Mouse (Mus musculus) liver, adult 2 months (tissue): ENCODE results near the gene Rtp4. TPM values are rescaled to one million over a fixed set of nuclear protein-coding genes. Genes with fewer than 3 reads are reported as not detected.

Source experiments
- DNase-seq: peaks from one replicate; pipeline ENCODE4 v3.0.0-alpha.2; 2011; ENCODE audit warnings: low read depth, low spot score; ENCODE audit errors: extremely low read depth
- H3K27ac ChIP-seq: fragments of 200-500 bp; replicated peaks from 2 replicates; pipeline ENCODE4 v1.5.1; 2012; ENCODE audit warnings: low read depth, mild to moderate bottlenecking, control low read depth, inconsistent platforms, low read length; ENCODE audit not compliant: insufficient read depth
- H3K27me3 ChIP-seq: fragments of 200-500 bp; 2 replicates; pipeline ENCODE4 v1.6.1; 2012; ENCODE audit warnings: mild to moderate bottlenecking, moderate library complexity, low read length, inconsistent platforms; ENCODE audit not compliant: control insufficient read depth, insufficient read depth
- H3K36me3 ChIP-seq: fragments of 200-500 bp; 2 replicates; pipeline ENCODE4 v1.6.1; 2012; ENCODE audit warnings: low read length, inconsistent platforms; ENCODE audit not compliant: control insufficient read depth, insufficient read depth
- H3K4me1 ChIP-seq: fragments of 200-500 bp; 2 replicates; pipeline ENCODE4 v1.6.1; 2011; ENCODE audit warnings: low read length; ENCODE audit not compliant: control insufficient read depth, insufficient read depth
- H3K4me3 ChIP-seq: fragments of 200-500 bp; 2 replicates; pipeline ENCODE4 v1.5.1; 2011; ENCODE audit warnings: low read depth, mild to moderate bottlenecking, control low read depth, low read length, moderate library complexity; ENCODE audit not compliant: insufficient read depth
- H3K79me2 ChIP-seq: fragments of 200-500 bp; 2 replicates; pipeline ENCODE4 v1.6.1; 2012; ENCODE audit warnings: inconsistent platforms, mild to moderate bottlenecking, low read length, moderate library complexity; ENCODE audit not compliant: control insufficient read depth, insufficient read depth
- H3K9ac ChIP-seq: fragments of 200-500 bp; 2 replicates; pipeline ENCODE4 v1.6.1; 2012; ENCODE audit warnings: low read depth, mild to moderate bottlenecking, control low read depth, inconsistent platforms, low read length
- CTCF ChIP-seq: fragments of 200-500 bp; IDR thresholded peaks from 2 replicates; pipeline ENCODE4 v1.5.1; 2011; ENCODE audit warnings: low read depth, low read length, control low read depth
- POLR2A ChIP-seq: fragments of 200-500 bp; IDR thresholded peaks from 2 replicates; pipeline ENCODE4 v1.6.1; 2011; ENCODE audit warnings: low read length, control low read depth; ENCODE audit not compliant: insufficient read depth; ENCODE audit errors: extremely low read depth
- WGBS: fragments of 180-500 bp; shearing (Covaris S2); methylation state at CpG from one replicate; pipeline ENCODE4 v1.1.7; 2018; 5-methylcytosine and 5-hydroxymethylcytosine counted together
- polyA plus RNA-seq: library from polyadenylated mRNA; depleted of rRNA; stranded (reverse); fragments of >200 nt; gene quantifications from 2 replicates; pipeline ENCODE4 v1.2.3, GENCODE M21; 2012
- total RNA-seq: library from RNA; depleted of rRNA; stranded (reverse); fragments of >200 nt; gene quantifications from 2 replicates; pipeline ENCODE4 v1.2.3, GENCODE M21; 2014

Rtp4 gene
- total and polyA plus RNA-seq, 2 experiments, result 16.9 to 25.2 TPM

GRCm38 (mm10) chr16:23557195-23557594, 37.1 kb downstream of the Rtp4 start:
- TF ChIP-seq CTCF (no peak), POLR2A (no peak)
- Histone ChIP-seq H3K9ac (no peak overlapping the region), H3K36me3 (peaks cover 12% of the 10 kb centered on the region; the same call in 1 of the 2 replicates), H3K4me1 (no peaks in the 10 kb centered on the region), H3K79me2 (no peaks in the 10 kb centered on the region), H3K4me3 (no peak overlapping the region), H3K27me3 (no peaks in the 10 kb centered on the region), H3K27ac (no peak overlapping the region)
- peak; percentile 43 for DNase-seq
- 84% methylated on average over 5 of the region's 5 CpGs for WGBS

DNA sequence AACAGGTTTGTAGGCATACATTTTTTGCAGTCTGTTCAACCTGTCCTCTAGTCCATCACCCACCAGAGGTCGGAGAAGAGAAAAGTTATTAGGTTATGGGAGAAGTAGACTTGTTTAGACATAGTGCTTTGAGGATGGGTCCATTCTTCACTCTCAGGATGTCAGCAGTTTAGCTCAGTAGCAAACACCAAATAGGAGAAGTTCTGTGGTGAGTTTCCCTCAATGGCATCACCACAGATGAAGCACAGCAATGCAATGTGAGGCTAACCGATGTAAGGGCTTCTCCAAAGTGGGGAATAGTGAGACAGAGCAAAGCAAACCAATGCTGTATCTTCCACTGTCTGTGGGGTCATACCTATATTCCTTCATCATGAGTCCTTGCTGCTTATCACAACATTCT, 37.6 kb downstream of the Rtp4 start:
- Histone ChIP-seq H3K4me3 (no peak overlapping the region), H3K36me3 (peaks cover 12% of the 10 kb centered on the region; the same call in 1 of the 2 replicates), H3K27ac (no peak overlapping the region), H3K9ac (no peak overlapping the region), H3K27me3 (no peaks in the 10 kb centered on the region), H3K4me1 (no peaks in the 10 kb centered on the region; the same call in 1 of the 2 replicates), H3K79me2 (no peaks in the 10 kb centered on the region)
- DNase-seq, result no peak
- WGBS, result 87% methylated on average over 2 of the region's 2 CpGs
- TF ChIP-seq CTCF (no peak), POLR2A (no peak)

- H3K36me3 ChIP-seq, result peaks cover 6% of the 10 kb centered on the region; the same call in 1 of the 2 replicates
- H3K27me3 ChIP-seq, result no peaks in the 10 kb centered on the region
- H3K27ac ChIP-seq, result no peak overlapping the region
- H3K4me3 ChIP-seq, result no peak overlapping the region
- DNase-seq, result peak; percentile 25
- 82% methylated on average over 4 of the region's 4 CpGs for WGBS
- H3K9ac ChIP-seq, result no peak overlapping the region
- TF ChIP-seq CTCF (no peak), POLR2A (no peak)
- no peaks in the 10 kb centered on the region for H3K4me1 ChIP-seq
- H3K79me2 ChIP-seq, result no peaks in the 10 kb centered on the region
These were observed 48.4 kb downstream of the Rtp4 start for GRCm38 (mm10) chr16:23568369-23568958.

DNA sequence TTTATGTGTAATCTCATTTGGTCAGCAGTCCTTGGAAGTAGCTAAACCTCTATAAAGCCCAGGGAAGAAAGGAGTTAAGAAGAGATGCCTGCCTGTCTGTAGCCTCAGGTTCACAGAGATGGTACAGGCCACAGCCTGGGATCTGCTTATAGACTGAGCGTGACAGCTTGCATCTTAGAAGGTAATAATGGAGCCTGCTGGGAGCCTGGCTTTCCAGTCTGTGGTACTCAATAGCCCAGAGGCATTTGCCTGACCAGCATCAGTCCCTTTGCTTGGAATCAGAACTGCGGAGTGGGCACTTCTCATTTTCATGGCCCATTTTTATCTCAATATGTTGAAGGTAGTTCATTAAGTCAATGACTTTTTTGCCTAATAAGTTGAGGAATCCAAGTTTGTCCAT, 54.5 kb downstream of the Rtp4 start:
- Histone ChIP-seq H3K9ac (no peak overlapping the region), H3K27ac (no peak overlapping the region), H3K4me1 (no peaks in the 10 kb centered on the region), H3K36me3 (no peaks in the 10 kb centered on the region), H3K79me2 (no peaks in the 10 kb centered on the region), H3K4me3 (no peak overlapping the region), H3K27me3 (no peaks in the 10 kb centered on the region)
- no peak for DNase-seq
- no peak for TF ChIP-seq CTCF
- no peak for TF ChIP-seq POLR2A
- 99% methylated on average over 2 of the region's 2 CpGs for WGBS

- H3K4me3 ChIP-seq, result no peak overlapping the region
- H3K79me2 ChIP-seq, result no peaks in the 10 kb centered on the region
- TF ChIP-seq CTCF, result no peak
- H3K36me3 ChIP-seq, result no peaks in the 10 kb centered on the region
- no peaks in the 10 kb centered on the region; the same call in 1 of the 2 replicates for H3K4me1 ChIP-seq
- 81% methylated on average over 5 of the region's 5 CpGs for WGBS
- peak; percentile 34 for DNase-seq
- no peak overlapping the region for H3K9ac ChIP-seq
- H3K27ac ChIP-seq, result no peak overlapping the region
- H3K27me3 ChIP-seq, result no peaks in the 10 kb centered on the region
These were observed 71.3 kb downstream of the Rtp4 start for GRCm38 (mm10) chr16:23591119-23592105.

DNA sequence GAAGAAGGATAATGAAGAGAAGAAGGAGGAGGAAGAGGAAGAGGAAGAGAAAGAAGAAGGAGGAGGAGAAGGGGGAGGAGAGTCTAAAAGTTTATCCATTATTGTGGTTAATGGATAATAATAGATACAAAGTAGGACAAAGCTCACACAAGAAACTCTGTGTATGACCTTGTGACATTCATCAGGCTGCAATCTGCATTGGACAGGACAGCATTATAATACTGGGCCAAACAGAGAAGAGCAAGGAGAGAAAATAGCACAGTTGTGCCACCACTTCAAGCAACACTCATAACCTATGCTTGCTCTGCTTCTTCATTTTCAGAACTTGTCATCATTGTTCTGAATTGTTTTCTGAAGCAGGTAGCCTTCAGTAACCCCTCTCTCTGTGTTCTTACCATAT, 72.4 kb downstream of the Rtp4 start:
- H3K36me3 ChIP-seq, result no peaks in the 10 kb centered on the region

More for the DNA sequence above, 72.4 kb downstream of the Rtp4 start:
- TF ChIP-seq POLR2A (no peak), CTCF (no peak)
- H3K4me1 ChIP-seq, result no peaks in the 10 kb centered on the region; the same call in 1 of the 2 replicates
- H3K79me2 ChIP-seq, result no peaks in the 10 kb centered on the region
- H3K4me3 ChIP-seq, result no peak overlapping the region
- no peak overlapping the region for H3K27ac ChIP-seq
- no peaks in the 10 kb centered on the region for H3K27me3 ChIP-seq
- H3K9ac ChIP-seq, result no peak overlapping the region
- peak; percentile 56 for DNase-seq
